Mouse (Mus musculus) adrenal gland, adult 8-10 months (tissue): Measurements from ENCODE around the gene Fam166b. TPM values are rescaled to one million over a fixed set of nuclear protein-coding genes. Genes with fewer than 3 reads are reported as not detected.
A peak's percentile ranks its signal among the peaks of the same experiment; 100 is the strongest.

Experiments
- DNase-seq: peaks from one replicate; pipeline ENCODE4 v3.0.0; 2022
- total RNA-seq, 4 experiments: library from RNA; stranded (reverse); gene quantifications; 2 replicates each; pipeline ENCODE4 v1.2.4; 2022

Gene Fam166b
- total RNA-seq, 4 experiments from 2014 or later, result not detected

DNA sequence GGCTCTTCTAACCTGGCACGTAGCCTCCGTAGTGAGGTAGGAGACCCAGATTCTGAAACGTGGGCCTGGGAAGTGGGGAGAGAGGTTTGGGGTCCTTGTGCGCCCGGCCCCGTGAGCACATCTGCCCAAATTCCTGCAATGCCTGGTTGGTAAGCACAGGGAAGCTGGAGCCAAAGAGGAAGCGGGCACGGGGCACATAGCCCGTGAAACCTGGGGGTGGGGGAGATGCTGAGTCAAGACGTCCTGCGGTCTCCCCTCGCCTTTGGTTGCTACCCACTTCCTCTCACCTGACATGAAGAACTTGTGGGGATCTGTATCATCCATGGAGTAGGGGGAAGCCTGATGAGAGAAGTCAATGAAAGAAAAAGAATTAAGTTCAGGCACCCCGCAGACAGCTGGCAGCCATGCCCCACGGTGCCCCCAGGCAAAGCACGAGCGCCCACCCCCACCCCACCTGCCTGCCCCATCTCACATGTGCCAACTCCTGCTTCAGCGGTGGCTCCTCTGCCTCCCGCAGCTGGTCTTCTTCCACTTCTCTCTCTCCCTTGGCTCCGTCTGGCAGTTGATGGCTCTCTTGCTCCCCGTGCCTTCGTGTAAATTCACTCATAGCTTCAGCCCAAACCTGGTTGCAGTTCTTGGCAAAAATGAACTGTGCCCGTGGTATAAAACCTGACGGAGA is 1.3 kb downstream of the Fam166b start:
- no peak for DNase-seq

DNA sequence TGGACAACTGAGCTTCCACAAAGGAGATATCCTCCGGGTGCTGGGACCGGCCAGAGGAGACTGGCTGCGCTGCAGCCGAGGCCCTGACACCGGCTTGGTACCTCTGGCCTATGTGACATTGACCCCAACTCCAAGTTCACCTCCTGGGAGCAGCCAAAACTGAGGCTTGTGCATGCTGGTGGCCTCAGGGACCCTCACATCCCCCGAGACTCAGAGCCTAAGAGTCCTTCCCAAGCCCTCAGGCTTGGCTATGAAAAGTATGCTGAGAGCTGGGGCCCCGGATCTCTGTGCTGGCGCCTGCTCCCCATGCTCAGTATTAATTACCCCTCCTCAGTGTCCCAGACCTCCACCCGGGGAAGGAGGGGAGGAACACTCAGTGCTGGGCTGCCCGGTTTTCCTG is 2.4 kb downstream of the Fam166b start:
- DNase-seq, result no peak

- DNase-seq, result no peak
These were observed 3.1 kb downstream of the Fam166b start for GRCm38 (mm10) chr4:43425648-43426380.

- no peak for DNase-seq
These were observed 3.7 kb downstream of the Fam166b start for GRCm38 (mm10) chr4:43425197-43425596.

- no peak for DNase-seq
These were observed 4.9 kb downstream of the Fam166b start for GRCm38 (mm10) chr4:43424072-43424471.

DNA sequence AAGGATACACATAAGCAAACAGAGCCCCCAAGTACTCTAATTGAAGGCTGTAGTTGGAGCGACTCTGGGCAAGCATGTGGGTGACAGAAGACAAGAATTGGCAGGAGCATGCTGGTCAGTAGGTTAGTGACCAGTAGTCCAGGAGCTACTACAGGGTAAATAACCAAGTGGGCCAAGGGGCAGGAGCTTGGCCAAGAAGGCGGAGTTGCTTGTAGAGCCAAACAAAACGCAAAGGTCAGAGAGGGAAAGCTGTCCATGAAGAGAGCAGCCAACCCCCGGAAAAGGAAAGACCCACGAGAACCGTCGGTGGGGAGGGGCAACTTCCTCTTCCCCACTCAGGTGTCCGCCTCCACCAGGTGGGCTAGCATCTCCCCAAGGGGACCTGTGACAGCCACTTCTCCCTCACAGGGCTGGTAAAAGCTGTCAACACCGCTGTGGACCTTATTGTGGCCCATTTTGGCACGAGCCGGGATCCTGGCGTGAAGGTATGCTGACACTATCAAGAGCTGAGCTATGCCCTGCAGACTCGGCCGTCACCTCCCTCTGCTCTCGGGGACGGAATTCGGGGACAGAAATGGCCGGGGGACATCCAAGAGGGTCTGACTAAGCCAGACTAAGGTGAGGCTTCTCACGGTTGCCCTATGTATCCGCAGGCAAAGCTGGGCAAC is 5.5 kb downstream of the Fam166b start:
- DNase-seq, result no peak

GRCm38 (mm10) chr4:43421632-43422240 is 7.2 kb downstream of the Fam166b start:
- DNase-seq, result no peak

DNA sequence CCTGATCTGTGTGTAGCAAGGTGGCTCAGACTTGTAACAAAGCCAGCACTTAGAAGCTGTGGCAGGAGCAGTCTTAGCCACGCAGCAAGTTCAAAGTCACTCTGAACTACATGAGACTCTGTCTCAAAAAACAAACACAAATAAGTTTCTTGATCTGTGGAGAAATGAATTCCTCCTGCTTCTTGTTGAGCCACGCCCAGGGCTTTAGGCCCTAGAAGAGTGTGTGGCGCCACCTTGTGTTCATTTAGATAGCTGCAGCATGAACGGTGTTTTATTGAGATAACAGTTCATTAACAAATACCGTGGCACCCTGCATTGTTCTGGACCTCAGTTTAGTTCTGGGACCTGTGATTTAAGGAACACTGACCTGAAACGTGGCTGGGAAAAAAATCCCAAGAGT is 8.6 kb downstream of the Fam166b start:
- peak; percentile 71 for DNase-seq

DNA sequence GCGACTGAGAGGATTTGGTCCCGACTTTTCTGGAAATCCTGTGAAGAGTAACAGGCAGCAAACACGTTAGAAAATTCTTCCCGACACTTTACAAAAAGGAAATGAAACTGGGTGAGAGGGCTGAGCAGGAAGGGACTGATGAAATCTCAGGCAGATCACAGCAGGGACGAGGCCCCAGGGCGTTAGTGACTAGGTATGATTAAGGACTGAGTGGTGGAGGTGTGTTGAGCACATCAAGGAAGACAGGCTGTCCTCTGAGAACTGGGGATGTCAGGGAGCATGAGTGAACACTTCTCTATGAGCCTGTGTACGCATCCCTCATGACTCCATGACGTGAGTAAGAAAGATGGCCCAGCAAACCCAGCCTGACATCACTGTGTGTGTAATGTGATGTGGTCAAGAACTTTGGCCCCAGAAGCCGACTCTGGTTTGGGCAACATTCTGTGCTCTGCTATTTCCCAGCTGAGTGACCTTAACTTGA is 9.1 kb downstream of the Fam166b start:
- no peak for DNase-seq

DNA sequence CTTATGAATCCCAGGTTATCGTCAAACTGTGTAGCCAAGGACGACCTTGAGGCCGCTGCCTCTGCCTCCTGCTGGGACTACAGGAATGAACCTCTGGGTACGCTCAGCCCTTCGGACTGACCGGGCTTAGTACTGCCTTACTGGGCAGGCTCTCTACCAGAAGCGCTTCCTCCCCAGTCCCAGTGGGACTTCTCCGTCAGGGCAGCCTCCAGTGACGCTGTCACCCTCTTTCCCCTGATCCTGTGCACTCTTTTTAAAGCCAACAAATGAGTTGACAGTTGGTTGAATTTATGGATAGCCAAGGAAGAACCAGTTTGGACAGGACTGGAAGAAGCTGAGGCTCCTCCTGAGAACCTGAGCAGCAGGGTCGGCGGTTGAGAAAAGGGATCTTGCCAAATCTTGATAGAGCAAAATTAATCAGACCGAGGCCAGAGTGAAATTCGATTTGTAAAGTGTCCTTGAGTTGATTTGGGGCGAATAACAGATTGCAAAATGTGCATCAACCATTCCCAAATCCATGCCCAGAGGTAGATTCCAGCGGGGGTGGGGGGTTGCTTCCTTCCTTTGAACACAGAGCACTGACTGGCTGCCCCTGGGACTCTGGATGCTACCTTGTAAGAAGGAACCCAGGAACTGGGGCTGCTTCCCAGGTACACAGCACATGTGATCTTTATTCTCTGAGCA is 9.8 kb downstream of the Fam166b start:
- no peak for DNase-seq

- no peak for DNase-seq
These were observed 10.5 kb downstream of the Fam166b start for GRCm38 (mm10) chr4:43418450-43418849.

DNA sequence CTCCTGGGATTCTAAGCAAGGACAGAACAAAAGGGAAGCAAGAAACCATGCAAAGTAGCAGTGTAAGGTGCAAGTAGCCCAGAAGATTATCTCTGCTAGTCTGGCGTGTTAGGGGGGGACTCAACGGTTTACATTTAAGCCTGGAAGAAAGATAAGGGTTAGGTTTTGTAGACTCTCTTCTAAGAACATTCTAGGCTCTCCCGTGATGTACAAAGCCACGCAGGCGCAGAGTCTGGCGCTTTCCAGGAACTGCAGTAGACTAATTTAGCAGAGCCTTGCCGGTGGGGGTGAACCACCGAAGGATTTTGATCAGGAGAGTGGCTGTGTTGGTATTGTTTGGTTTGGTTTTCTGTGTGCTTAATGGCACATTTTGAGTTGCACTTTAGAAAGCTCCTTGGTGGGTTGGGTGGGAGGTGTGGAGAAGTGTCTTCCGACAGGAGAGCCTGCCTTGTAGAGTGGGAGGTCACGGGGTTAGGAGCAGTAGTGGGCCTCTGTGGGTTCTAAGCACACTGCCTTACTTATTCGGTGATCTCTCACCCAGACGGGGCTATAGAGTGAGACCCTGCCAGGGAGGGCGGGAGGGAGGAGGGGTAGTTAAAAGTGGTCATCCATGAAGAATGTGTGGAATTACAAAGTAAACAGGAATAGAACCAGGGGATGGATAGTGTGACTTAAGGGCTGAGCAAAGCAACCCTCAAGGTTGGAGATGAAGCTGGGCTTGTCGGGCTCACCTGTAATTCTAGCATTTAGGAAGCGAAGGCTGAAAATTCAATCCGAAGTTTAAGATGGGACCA is 11.5 kb downstream of the Fam166b start:
- no peak for DNase-seq

DNA sequence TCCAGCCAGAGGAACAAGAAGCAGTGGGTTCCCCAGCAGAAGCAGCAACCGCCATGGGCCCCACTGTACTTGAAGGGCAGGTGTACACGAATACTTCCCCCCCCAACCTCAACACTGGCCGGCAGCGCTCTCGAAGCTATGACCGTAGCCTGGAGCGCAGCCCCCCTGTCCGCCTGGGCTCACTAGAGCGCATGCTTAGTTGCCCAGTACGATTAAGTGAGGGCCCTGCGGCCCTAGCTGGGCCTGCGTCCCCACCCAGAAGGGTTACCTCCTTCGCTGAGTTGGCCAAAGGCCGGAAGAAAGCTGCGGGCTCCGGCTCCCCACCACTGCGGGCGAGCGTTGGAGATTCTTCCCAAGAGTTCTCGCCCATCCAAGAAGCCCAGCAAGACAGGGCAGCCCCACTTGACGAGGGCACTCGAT is 12.9 kb downstream of the Fam166b start:
- DNase-seq, result no peak

GRCm38 (mm10) chr4:43415221-43416070 is 13.5 kb downstream of the Fam166b start:
- DNase-seq, result no peak

DNA sequence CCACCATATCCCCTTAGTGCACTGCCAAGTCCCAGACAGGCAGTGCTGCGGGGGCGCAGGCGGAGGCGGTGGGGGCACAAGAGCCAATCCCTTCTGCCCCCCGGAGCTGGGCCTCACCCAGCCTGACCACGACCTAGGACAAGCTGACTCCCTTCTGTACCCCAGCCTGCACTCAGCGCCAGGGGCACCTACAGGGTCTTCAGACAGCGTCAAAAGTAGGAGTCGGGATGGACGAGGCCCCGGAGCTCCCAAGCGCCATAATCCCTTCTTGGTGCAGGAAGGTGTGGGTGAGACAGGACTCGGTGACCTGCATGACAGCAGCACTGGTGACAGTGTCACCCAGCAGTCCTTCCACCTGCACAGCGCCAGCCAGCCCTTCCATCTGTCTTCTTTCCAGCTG is 14.2 kb downstream of the Fam166b start:
- no peak for DNase-seq

DNA sequence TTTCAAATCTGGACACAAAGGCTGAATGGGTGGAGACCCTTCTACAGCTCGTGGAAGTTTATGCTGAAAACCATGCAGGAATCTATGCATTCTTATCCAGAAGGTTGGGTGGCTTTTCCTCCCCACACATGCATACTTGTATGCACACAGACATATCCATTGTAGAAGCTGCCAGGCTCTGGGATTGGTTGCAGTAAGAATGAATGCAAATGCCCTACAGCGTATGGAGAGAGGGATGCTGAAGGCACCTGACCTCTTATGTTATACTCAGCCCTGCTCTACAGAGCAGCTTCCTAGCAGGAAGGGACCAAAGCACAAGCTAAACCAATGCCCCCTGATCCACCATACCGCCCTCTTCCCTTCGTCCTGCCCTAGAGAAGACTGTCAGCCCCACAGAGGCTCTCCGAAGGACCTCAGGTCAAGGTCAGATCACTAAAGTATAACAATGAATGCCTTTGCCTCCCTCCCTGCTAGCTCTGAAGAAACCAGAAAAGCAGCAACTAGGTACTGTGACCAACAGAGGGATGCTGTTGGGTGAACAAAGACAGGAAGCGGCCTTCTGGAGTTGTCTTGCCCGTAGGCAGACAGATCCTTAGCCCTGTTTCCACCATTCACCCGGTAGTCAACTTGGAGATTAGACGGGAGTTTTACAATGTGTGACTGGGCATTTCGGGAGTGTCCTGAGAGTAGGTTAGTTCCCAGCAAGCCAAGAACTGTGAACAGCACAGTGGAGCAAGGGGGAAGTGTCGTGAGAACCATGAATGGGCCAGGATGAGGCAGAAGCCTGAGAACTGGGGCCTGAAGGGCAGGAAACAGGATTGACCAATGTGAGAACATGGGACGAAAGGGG is 21.6 kb downstream of the Fam166b start:
- no peak for DNase-seq

DNA sequence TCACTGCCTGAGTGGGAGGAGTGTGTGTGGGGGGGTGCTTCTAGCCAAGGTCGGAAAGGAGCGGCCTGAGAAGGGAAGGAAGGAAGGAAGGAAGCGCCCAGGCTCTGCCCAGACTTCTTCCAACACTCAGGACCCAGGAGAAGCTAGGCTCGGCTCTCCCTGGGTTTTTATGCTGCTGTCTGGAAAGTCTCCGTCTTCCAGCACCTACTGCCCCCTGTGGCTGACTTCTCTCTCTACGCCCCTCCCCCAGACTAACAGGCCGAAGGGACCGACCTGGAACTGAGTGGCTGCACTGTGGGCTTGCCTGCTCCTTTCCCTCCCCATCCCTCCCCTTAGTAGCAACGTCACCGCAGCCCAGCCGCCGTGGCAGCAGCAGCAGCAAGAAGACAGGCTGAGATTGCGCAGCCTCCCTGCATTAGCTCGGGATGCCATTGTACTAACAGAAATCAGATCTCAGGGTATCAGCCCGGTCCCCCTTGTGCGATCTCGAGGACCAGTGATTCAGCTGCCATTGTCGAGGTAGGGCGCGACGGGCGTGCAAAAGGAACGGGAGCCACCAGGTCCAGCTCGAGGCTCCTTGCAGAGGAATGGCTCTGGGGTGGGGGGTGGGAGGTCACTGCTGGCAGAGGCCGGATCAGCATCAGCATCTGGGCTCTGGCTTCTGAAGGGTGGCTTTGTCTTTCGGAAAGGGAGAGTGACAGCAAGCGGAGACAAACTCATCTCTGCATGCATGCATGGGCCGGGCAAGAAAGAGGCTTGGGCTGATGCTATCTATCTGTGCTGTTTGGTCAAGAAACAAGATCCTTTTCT is 22.6 kb downstream of the Fam166b start:
- DNase-seq, result peak; percentile 77

GRCm38 (mm10) chr4:43404697-43405096 is 24.2 kb downstream of the Fam166b start:
- no peak for DNase-seq

DNA sequence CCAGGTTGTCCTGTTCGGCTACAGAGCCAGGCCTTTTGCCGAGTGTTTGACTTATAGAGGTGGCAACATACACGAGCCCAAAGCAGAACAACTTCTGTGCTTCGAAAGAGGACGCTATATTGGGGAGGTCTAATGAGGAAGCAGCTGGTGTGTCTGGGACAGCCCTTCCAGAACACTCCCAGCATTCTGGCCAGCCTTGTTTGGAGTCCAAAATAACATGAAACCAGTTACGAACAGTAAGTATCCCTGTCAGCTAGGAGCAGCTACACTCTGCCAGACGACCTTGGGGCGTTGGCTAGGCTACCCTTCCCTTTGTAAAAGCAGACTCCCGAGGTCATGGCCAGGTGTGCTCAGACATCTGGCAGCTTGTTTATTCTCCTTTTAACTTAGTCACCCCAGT is 26.7 kb downstream of the Fam166b start:
- peak; percentile 70 for DNase-seq
